Mouse (Mus musculus): ENCODE measurements around the gene Inka2.
"Not testable (repeated sequence)": the region's sequence is repeated elsewhere in the genome, so short reads cannot be mapped to it uniquely, and the experiment has no call there.

The Inka2 gene

GRCm38 (mm10) chr3:105696387-105697147 is 7.8 kb upstream of the Inka2 start:
- no peak for DNase-seq (ENCODE audit: low spot score in 2 of 2)

- DNase-seq (ENCODE audit: low spot score in 2 of 2): no peak
Observed at GRCm38 (mm10) chr3:105697148-105697441, 7.3 kb upstream of the Inka2 start.

- no peak for DNase-seq (ENCODE audit: low spot score in 2 of 2)
Observed at GRCm38 (mm10) chr3:105698311-105698710, 6.1 kb upstream of the Inka2 start.

GRCm38 (mm10) chr3:105699241-105699933 is 5.0 kb upstream of the Inka2 start:
- DNase-seq (ENCODE audit: low spot score in 2 of 2): no peak

- not testable (repeated sequence) for DNase-seq (ENCODE audit: low spot score in 2 of 2)
Observed at GRCm38 (mm10) chr3:105700786-105701185, 3.6 kb upstream of the Inka2 start.

GRCm38 (mm10) chr3:105701399-105701798 is 3.0 kb upstream of the Inka2 start:
- DNase-seq (ENCODE audit: low spot score in 2 of 2): no peak

- DNase-seq (ENCODE audit: low spot score in 2 of 2): no peak
Observed at GRCm38 (mm10) chr3:105703571-105703970, 828 bp upstream of the Inka2 start.

GRCm38 (mm10) chr3:105705061-105705549 is 706 bp downstream of the Inka2 start:
- peak; percentile 82 to 83 for DNase-seq (ENCODE audit: low spot score in 2 of 2)

GRCm38 (mm10) chr3:105705561-105705960 is 1.2 kb downstream of the Inka2 start:
- DNase-seq (ENCODE audit: low spot score in 2 of 2): no peak

- peak in 1 of 2 experiments; percentile 83 for DNase-seq (ENCODE audit: low spot score in 2 of 2)
Observed at GRCm38 (mm10) chr3:105706366-105707020, 2.1 kb downstream of the Inka2 start.

- DNase-seq (ENCODE audit: low spot score in 2 of 2): no peak
Observed at GRCm38 (mm10) chr3:105707590-105707989, 3.2 kb downstream of the Inka2 start.

GRCm38 (mm10) chr3:105710246-105710645 is 5.8 kb downstream of the Inka2 start:
- peak in 1 of 2 experiments; percentile 58 for DNase-seq (ENCODE audit: low spot score in 2 of 2)

- no peak for DNase-seq (ENCODE audit: low spot score in 2 of 2)
Observed at GRCm38 (mm10) chr3:105711741-105712140, 7.3 kb downstream of the Inka2 start.

GRCm38 (mm10) chr3:105712827-105713226 is 8.4 kb downstream of the Inka2 start:
- DNase-seq (ENCODE audit: low spot score in 2 of 2): no peak

- DNase-seq (ENCODE audit: low spot score in 2 of 2): no peak
Observed at GRCm38 (mm10) chr3:105714091-105714819, 9.9 kb downstream of the Inka2 start.

- no peak for DNase-seq (ENCODE audit: low spot score in 2 of 2)
Observed at GRCm38 (mm10) chr3:105714820-105715167, 10.4 kb downstream of the Inka2 start.

GRCm38 (mm10) chr3:105716353-105717000 is 12.1 kb downstream of the Inka2 start:
- peak in 1 of 2 experiments; percentile 70 for DNase-seq (ENCODE audit: low spot score in 2 of 2)

GRCm38 (mm10) chr3:105717856-105718555 is 13.6 kb downstream of the Inka2 start:
- DNase-seq (ENCODE audit: low spot score in 2 of 2): peak in 1 of 2 experiments; percentile 29

- DNase-seq (ENCODE audit: low spot score in 2 of 2): no peak
Observed at GRCm38 (mm10) chr3:105718746-105719145, 14.3 kb downstream of the Inka2 start.

- peak in 1 of 2 experiments; percentile 21 for DNase-seq (ENCODE audit: low spot score in 2 of 2)
Observed at GRCm38 (mm10) chr3:105719979-105720378, 15.6 kb downstream of the Inka2 start.

GRCm38 (mm10) chr3:105720514-105720913 is 16.1 kb downstream of the Inka2 start:
- no peak for DNase-seq (ENCODE audit: low spot score in 2 of 2)

Data from right cerebral cortex, postnatal 36 days (tissue).